Mouse (Mus musculus) erythroblast, embryonic 14.5 days (primary cell): ENCODE measurements at regions not wholly inside any gene's neighbourhood (a gene's known extent, or its start where the extent isn't known, plus 50 kb on each side); places are given as distances from the start of the nearest gene placed in this dataset.

Experiments used
- H3K27me3 ChIP-seq: 2 replicates; pipeline ENCODE4 v1.6.1; 2012; ENCODE audit warnings: inconsistent platforms; ENCODE audit not compliant: control insufficient read depth
- H3K36me3 ChIP-seq: 2 replicates; pipeline ENCODE4 v1.6.1; 2012; ENCODE audit warnings: mild to moderate bottlenecking, inconsistent platforms; ENCODE audit not compliant: control insufficient read depth
- H3K4me1 ChIP-seq: 2 replicates; pipeline ENCODE4 v1.6.1; 2012; ENCODE audit warnings: inconsistent platforms; ENCODE audit not compliant: control insufficient read depth
- H3K4me3 ChIP-seq: replicated peaks from 2 replicates; pipeline ENCODE3; 2012; ENCODE audit warnings: moderate library complexity, mild to moderate bottlenecking, inconsistent platforms
- H3K9me3 ChIP-seq: 2 replicates; pipeline ENCODE4 v1.6.1; 2012; ENCODE audit warnings: low read length, inconsistent platforms, mixed read lengths; ENCODE audit not compliant: control insufficient read depth
- GATA1 ChIP-seq: IDR thresholded peaks from 2 replicates; pipeline ENCODE4 v1.6.1; 2012; ENCODE audit warnings: low read length, inconsistent platforms, mixed read lengths
- TAL1 ChIP-seq: IDR thresholded peaks from 3 replicates; pipeline ENCODE4 v1.6.1; 2012; ENCODE audit warnings: low read length, inconsistent platforms, mixed read lengths

- H3K27me3 ChIP-seq = no peaks in the 10 kb centered on the region
- no peaks in the 10 kb centered on the region for H3K36me3 ChIP-seq
- no peaks in the 10 kb centered on the region for H3K9me3 ChIP-seq
- TF ChIP-seq GATA1 (no peak), TAL1 (no peak)
- no peaks in the 10 kb centered on the region for H3K4me1 ChIP-seq
- H3K4me3 ChIP-seq = no peak overlapping the region
Measured at GRCm38 (mm10) chr13:37557766-37558165, 212.8 kb downstream of the Ly86 start.

- Histone ChIP-seq H3K9me3 (no peaks in the 10 kb centered on the region), H3K4me1 (no peaks in the 10 kb centered on the region), H3K36me3 (no peaks in the 10 kb centered on the region), H3K4me3 (no peak overlapping the region), H3K27me3 (no peaks in the 10 kb centered on the region)
- TF ChIP-seq TAL1 = no peak
- TF ChIP-seq GATA1 = no peak
Measured at GRCm38 (mm10) chr13:37559056-37559455, 214.0 kb downstream of the Ly86 start.

- H3K36me3 ChIP-seq = no peaks in the 10 kb centered on the region
- H3K9me3 ChIP-seq = no peaks in the 10 kb centered on the region
- H3K4me3 ChIP-seq = no peak overlapping the region
- H3K27me3 ChIP-seq = no peaks in the 10 kb centered on the region
- TF ChIP-seq GATA1 (no peak), TAL1 (no peak)
- no peaks in the 10 kb centered on the region for H3K4me1 ChIP-seq
Measured at GRCm38 (mm10) chr13:37559706-37560313, 214.8 kb downstream of the Ly86 start.

GRCm38 (mm10) chr13:37560387-37560786, 215.4 kb downstream of the Ly86 start:
- Histone ChIP-seq H3K36me3 (no peaks in the 10 kb centered on the region), H3K4me1 (no peaks in the 10 kb centered on the region), H3K9me3 (no peaks in the 10 kb centered on the region), H3K27me3 (no peaks in the 10 kb centered on the region), H3K4me3 (no peak overlapping the region)
- TF ChIP-seq GATA1 (no peak), TAL1 (no peak)

- H3K4me1 ChIP-seq = no peaks in the 10 kb centered on the region
- no peaks in the 10 kb centered on the region for H3K9me3 ChIP-seq
- no peak for TF ChIP-seq GATA1
- TF ChIP-seq TAL1 = no peak
- no peaks in the 10 kb centered on the region for H3K27me3 ChIP-seq
- H3K4me3 ChIP-seq = no peak overlapping the region
- no peaks in the 10 kb centered on the region for H3K36me3 ChIP-seq
Measured at GRCm38 (mm10) chr13:37560800-37561199, 215.8 kb downstream of the Ly86 start.

GRCm38 (mm10) chr13:37561437-37561836, 216.4 kb downstream of the Ly86 start:
- TF ChIP-seq TAL1 = no peak
- no peak for TF ChIP-seq GATA1
- H3K4me1 ChIP-seq = no peaks in the 10 kb centered on the region
- no peak overlapping the region for H3K4me3 ChIP-seq
- H3K36me3 ChIP-seq = no peaks in the 10 kb centered on the region
- H3K9me3 ChIP-seq = no peaks in the 10 kb centered on the region
- no peaks in the 10 kb centered on the region for H3K27me3 ChIP-seq

GRCm38 (mm10) chr13:37562141-37562540, 216.1 kb upstream of the Rreb1 start:
- Histone ChIP-seq H3K27me3 (no peaks in the 10 kb centered on the region), H3K4me1 (no peaks in the 10 kb centered on the region), H3K4me3 (no peak overlapping the region), H3K36me3 (no peaks in the 10 kb centered on the region), H3K9me3 (no peaks in the 10 kb centered on the region)
- TF ChIP-seq TAL1 = no peak
- no peak for TF ChIP-seq GATA1

GRCm38 (mm10) chr13:37562652-37563051, 215.5 kb upstream of the Rreb1 start:
- H3K36me3 ChIP-seq = no peaks in the 10 kb centered on the region
- H3K27me3 ChIP-seq = no peaks in the 10 kb centered on the region
- no peaks in the 10 kb centered on the region for H3K9me3 ChIP-seq
- TF ChIP-seq TAL1 = no peak
- TF ChIP-seq GATA1 = no peak
- H3K4me3 ChIP-seq = no peak overlapping the region
- H3K4me1 ChIP-seq = no peaks in the 10 kb centered on the region

- Histone ChIP-seq H3K4me1 (no peaks in the 10 kb centered on the region), H3K4me3 (no peak overlapping the region), H3K36me3 (no peaks in the 10 kb centered on the region), H3K27me3 (no peaks in the 10 kb centered on the region), H3K9me3 (no peaks in the 10 kb centered on the region)
- TF ChIP-seq TAL1 = no peak
- no peak for TF ChIP-seq GATA1
Measured at GRCm38 (mm10) chr13:37569051-37569450, 209.1 kb upstream of the Rreb1 start.

GRCm38 (mm10) chr13:37569486-37569885, 208.7 kb upstream of the Rreb1 start:
- H3K4me3 ChIP-seq = no peak overlapping the region
- no peaks in the 10 kb centered on the region for H3K4me1 ChIP-seq
- no peak for TF ChIP-seq TAL1
- no peak for TF ChIP-seq GATA1
- no peaks in the 10 kb centered on the region for H3K36me3 ChIP-seq
- H3K9me3 ChIP-seq = no peaks in the 10 kb centered on the region
- H3K27me3 ChIP-seq = no peaks in the 10 kb centered on the region
